In the genomic region with DNA sequence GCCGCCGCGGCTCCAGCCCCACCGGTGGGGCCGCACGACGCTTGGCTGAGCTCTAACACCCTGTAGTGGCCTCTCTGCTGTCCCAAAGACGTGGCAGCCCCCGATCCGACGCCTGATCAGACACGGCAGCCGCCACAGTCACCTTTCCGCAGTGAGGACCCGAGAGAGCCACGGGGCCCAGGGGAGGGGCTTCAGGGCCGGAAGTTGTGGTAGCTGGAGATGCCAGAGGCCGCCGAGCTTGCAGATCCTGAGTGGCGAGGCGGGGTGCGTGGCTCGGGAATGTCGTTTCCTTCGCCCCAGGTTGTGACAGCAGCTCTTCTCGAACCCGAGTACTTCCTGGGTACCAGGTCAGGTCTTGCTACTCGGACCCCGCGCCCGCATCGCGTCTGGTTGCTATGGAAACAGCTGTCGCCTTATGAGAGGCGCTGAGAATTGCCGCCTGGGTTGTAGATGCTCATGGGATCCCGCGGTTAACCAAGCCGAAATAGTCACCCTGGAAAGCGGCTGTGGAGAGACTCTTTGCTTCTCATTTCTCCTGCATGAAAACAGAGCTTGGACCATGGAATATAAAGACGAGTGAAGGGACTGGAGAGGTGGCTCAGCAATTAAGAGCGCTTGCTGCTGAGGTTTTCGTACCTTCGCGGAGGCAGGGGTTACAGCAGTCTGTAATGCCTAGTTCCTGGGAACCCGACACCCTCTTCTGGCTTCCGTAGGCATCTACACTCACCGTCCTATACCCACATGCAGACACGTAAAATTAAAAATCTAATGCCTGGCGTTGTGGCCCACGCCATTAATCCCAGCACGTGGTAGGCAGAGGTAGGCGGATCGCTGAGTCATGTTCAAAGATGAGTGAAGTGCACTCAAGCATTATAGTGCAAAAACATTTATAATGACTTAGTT, we compare ENCODE assay signal across 8 mouse cellular contexts. TPM values are rescaled to one million over a fixed set of nuclear protein-coding genes. Genes with fewer than 3 reads are reported as not detected.
DNase-seq lines count a peak whose midpoint lies in the region; ATAC-seq and TF ChIP-seq lines count a peak whose summit lies in the region.

TSS of gene Stam2 (minus strand) at position 26 of the 903 bp plus-strand sequence.

- no peaks in the 10 kb centered on the region for H3K9me3 ChIP-seq in embryonic facial prominence, embryonic 15.5 days (replicated peaks)
- no peaks in the 10 kb centered on the region for H3K9me3 ChIP-seq in limb, embryonic 14.5 days (ENCODE audit: control insufficient read depth, low read length)
- no peaks in the 10 kb centered on the region for H3K9me3 ChIP-seq in midbrain, embryonic 16.5 days (replicated peaks; ENCODE audit: control insufficient read depth, low read length, poor library complexity, severe bottlenecking)

- no peak for TF ChIP-seq CTCF in bone marrow macrophage, adult 2 months (IDR thresholded peaks at IDR 0.05; ENCODE audit: low read depth, low read length)
- TF ChIP-seq CTCF in spleen, adult 2 months (IDR thresholded peaks at IDR 0.05; ENCODE audit: extremely low read depth, insufficient read depth, insufficient read length, insufficient replicate concordance): no peak

- peak; percentile 95 to 96 for DNase-seq in B cell, adult 2 months
- peak; percentile 88 for DNase-seq in heart, adult 8-10 months (ENCODE audit: low spot score)
- peak; percentile 94 for DNase-seq in kidney, adult 9 months
- DNase-seq in limb, embryonic 14.5 days (ENCODE audit: low spot score): peak; percentile 89
- DNase-seq in spleen, adult 2 months (ENCODE audit: low read depth in 1 of 2, low spot score in 2 of 2): peak; percentile 73 to 84

- peak within 1 kb of the TSS; percentile 79 for H3K27ac ChIP-seq in bone marrow macrophage, adult 2 months (ENCODE audit: insufficient read depth, low read depth, low read length)
- H3K27ac ChIP-seq in embryonic facial prominence, embryonic 15.5 days (replicated peaks): peak within 1 kb of the TSS; percentile 99
- H3K27ac ChIP-seq in limb, embryonic 14.5 days (replicated peaks; ENCODE audit: low read depth, low read length): peak within 1 kb of the TSS; percentile 96
- H3K27ac ChIP-seq in midbrain, embryonic 16.5 days (ENCODE audit: low read length): peak within 1 kb of the TSS; percentile 96
- peak within 1 kb of the TSS; percentile 97 for H3K27ac ChIP-seq in spleen, adult 2 months (ENCODE audit: insufficient read depth, low read length)

- peak within 1 kb of the TSS; percentile 50 for H3K4me2 ChIP-seq in embryonic facial prominence, embryonic 15.5 days (replicated peaks)
- H3K4me2 ChIP-seq in limb, embryonic 14.5 days (replicated peaks; ENCODE audit: low read depth, low read length, severe bottlenecking): peak within 1 kb of the TSS; percentile 69
- H3K4me2 ChIP-seq in midbrain, embryonic 16.5 days (ENCODE audit: low read length): peak within 1 kb of the TSS; percentile 71

- peak within 1 kb of the TSS; percentile 77 for H3K4me3 ChIP-seq in bone marrow macrophage, adult 2 months (ENCODE audit: insufficient read depth, low read length)
- peak within 1 kb of the TSS; percentile 91 for H3K4me3 ChIP-seq in embryonic facial prominence, embryonic 15.5 days (replicated peaks)
- H3K4me3 ChIP-seq in limb, embryonic 14.5 days (replicated peaks; ENCODE audit: low read length): peak within 1 kb of the TSS; percentile 89
- peak within 1 kb of the TSS; percentile 81 for H3K4me3 ChIP-seq in midbrain, embryonic 16.5 days (ENCODE audit: low read depth, low read length)
- peak within 1 kb of the TSS; percentile 70 for H3K4me3 ChIP-seq in spleen, adult 2 months (ENCODE audit: extremely low read depth, insufficient read depth, insufficient read length)

- peak within 1 kb of the TSS; percentile 87 for H3K9ac ChIP-seq in embryonic facial prominence, embryonic 15.5 days
- H3K9ac ChIP-seq in limb, embryonic 14.5 days (ENCODE audit: low read depth, low read length, severe bottlenecking): peak within 1 kb of the TSS; percentile 95
- H3K9ac ChIP-seq in midbrain, embryonic 16.5 days (ENCODE audit: low read depth, low read length): peak within 1 kb of the TSS; percentile 77

- 5% methylated on average over 54 of the region's 54 CpGs for WGBS in embryonic facial prominence, embryonic 15.5 days
- WGBS in limb, embryonic 14.5 days: 8% methylated on average over 47 of the region's 54 CpGs
- 6% methylated on average over 54 of the region's 54 CpGs for WGBS in midbrain, embryonic 16.5 days
- WGBS in spleen, adult 2 months: 11% methylated on average over 54 of the region's 54 CpGs

- H3K4me1 ChIP-seq in bone marrow macrophage, adult 2 months (ENCODE audit: control insufficient read depth, insufficient read depth, low read length): 0 out of 2 replicates have a peak, but pooled peaks cover 5% of the 10 kb centered on the region
- H3K4me1 ChIP-seq in embryonic facial prominence, embryonic 15.5 days: peaks cover 11% of the 10 kb centered on the region
- peaks cover 7% of the 10 kb centered on the region; the same call in 1 of the 2 replicates for H3K4me1 ChIP-seq in limb, embryonic 14.5 days (ENCODE audit: control insufficient read depth, insufficient read depth, low read length)
- peaks cover 5% of the 10 kb centered on the region; the same call in 1 of the 2 replicates for H3K4me1 ChIP-seq in midbrain, embryonic 16.5 days (ENCODE audit: control insufficient read depth, insufficient read depth, low read length)
- H3K4me1 ChIP-seq in spleen, adult 2 months (ENCODE audit: control insufficient read depth, insufficient read depth, insufficient read length): peaks cover 3% of the 10 kb centered on the region; the same call in 1 of the 2 replicates

- H3K36me3 ChIP-seq in embryonic facial prominence, embryonic 15.5 days: no peaks in the 10 kb centered on the region
- H3K36me3 ChIP-seq in limb, embryonic 14.5 days (ENCODE audit: control insufficient read depth, insufficient read depth, low read length): no peaks in the 10 kb centered on the region
- no peaks in the 10 kb centered on the region for H3K36me3 ChIP-seq in midbrain, embryonic 16.5 days (ENCODE audit: control insufficient read depth, insufficient read depth, low read length)
- H3K36me3 ChIP-seq in spleen, adult 2 months (ENCODE audit: control insufficient read depth, insufficient read depth, low read length): no peaks in the 10 kb centered on the region; the same call in 1 of the 2 replicates

- ATAC-seq in embryonic facial prominence, embryonic 15.5 days (ENCODE audit: insufficient number of reproducible peaks, low FRiP score, low TSS enrichment, low read depth): peak; percentile 91
- ATAC-seq in limb, embryonic 14.5 days (ENCODE audit: low FRiP score, low read depth): peak; percentile 92
- ATAC-seq in midbrain, embryonic 16.5 days: peak; percentile 97

- no peak for TF ChIP-seq POLR2A in bone marrow macrophage, adult 2 months (IDR thresholded peaks at IDR 0.05; ENCODE audit: borderline replicate concordance, low read depth, low read length)
- TF ChIP-seq POLR2A in limb, embryonic 14.5 days (IDR thresholded peaks at IDR 0.05; ENCODE audit: borderline replicate concordance, extremely low read depth, insufficient read depth, insufficient read length): no peak
- no peak; the same call in 1 of the 2 replicates for TF ChIP-seq POLR2A in spleen, adult 2 months (IDR thresholded peaks at IDR 0.05; ENCODE audit: low read depth, low read length)

- no peaks in the 10 kb centered on the region for H3K27me3 ChIP-seq in embryonic facial prominence, embryonic 15.5 days
- H3K27me3 ChIP-seq in limb, embryonic 14.5 days (ENCODE audit: control insufficient read depth, insufficient read depth, low read length): no peaks in the 10 kb centered on the region
- no peaks in the 10 kb centered on the region for H3K27me3 ChIP-seq in midbrain, embryonic 16.5 days (ENCODE audit: control insufficient read depth, insufficient read depth, low read depth, low read length)
- no peaks in the 10 kb centered on the region for H3K27me3 ChIP-seq in spleen, adult 2 months (ENCODE audit: control insufficient read depth, insufficient read depth, low read length)

RNA-seq across cellular contexts. Expression of gene Stam2, which starts in this region (rescaled TPM):
- polyA plus RNA-seq in bone marrow macrophage, adult 2 months (2012; ENCODE audit: insufficient read depth, insufficient read length, missing spikeins): 22.2 and 22.5 TPM in 2 replicates
- 32.3 and 32.8 TPM in 2 replicates for polyA plus RNA-seq in embryonic facial prominence, embryonic 15.5 days (2015; fragmentation: Nextera tagmentation; extraction: Ambion mirVana)
- 10 to 100 TPM; 15.9 to 21.3 (median 17.8) TPM for total RNA-seq in heart, adult 8-10 months (2022)
- 16.6 and 17.2 TPM in 2 replicates for polyA plus RNA-seq in limb, embryonic 14.5 days (2012; rRNA removed)
- 33.1 and 34.1 TPM in 2 replicates for polyA plus RNA-seq in limb, embryonic 14.5 days (2014; fragmentation: Nextera tagmentation; extraction: Ambion mirVana)
- 41.1 and 45.3 TPM in 2 replicates for polyA plus RNA-seq in midbrain, embryonic 16.5 days (2015; fragmentation: Nextera tagmentation; extraction: Ambion mirVana)
- polyA plus RNA-seq in spleen, adult 2 months (2012; rRNA removed): 3.8 and 4.3 TPM in 2 replicates

Comparison
In these comparisons a context has a peak if more than half of its experiments do, and no peak if none do; other contexts are left out.
1. Peak in every context shown above with its lines: DNase-seq, ATAC-seq, H3K4me3 ChIP-seq and H3K27ac ChIP-seq.